Mouse (Mus musculus) embryo, embryonic 11 days (tissue): ENCODE measurements around the gene Myo18a.

Experiments
- DNase-seq: peaks from one replicate; pipeline ENCODE4 v3.0.0-alpha.2; 2015

Gene Myo18a

GRCm38 (mm10) chr11:77771879-77772713 lies 9.1 kb downstream of the Myo18a start:
- no peak for DNase-seq

DNA sequence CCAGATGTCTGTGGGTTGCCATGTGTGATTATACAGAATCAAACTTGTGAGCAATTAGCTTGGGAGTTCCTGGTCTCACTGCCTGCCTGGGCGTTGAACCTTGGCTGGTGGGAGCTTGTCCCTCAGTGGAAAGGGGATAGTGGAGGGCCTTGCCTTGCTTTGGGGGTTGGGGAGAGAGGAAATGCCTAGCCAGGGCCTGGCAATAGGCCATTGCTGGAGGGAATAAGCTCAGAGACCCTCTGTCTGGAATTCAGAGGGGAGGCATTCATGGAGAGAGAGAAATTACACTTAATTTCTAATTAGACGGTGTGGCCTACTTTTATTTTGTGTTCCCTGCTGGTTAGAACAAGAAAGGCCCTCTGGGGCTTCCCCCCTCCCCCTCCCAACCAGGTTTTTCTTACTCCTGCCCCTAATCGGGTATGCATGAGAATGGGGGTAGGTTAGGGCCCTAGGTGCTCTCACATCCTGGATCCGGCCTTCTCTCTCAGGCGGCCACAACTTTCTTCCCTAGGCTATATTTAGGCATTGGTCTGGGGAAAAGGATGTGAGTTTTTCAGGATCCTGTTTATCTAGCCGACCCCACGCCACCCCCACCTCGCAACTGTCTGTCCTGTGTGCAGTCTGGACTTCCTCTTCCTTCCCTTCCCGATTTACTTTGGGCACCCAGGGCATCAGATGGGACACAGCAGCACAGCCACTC lies 12.8 kb downstream of the Myo18a start:
- no peak for DNase-seq

- DNase-seq, result no peak
These were observed 14.4 kb downstream of the Myo18a start for GRCm38 (mm10) chr11:77777436-77777835.

DNA sequence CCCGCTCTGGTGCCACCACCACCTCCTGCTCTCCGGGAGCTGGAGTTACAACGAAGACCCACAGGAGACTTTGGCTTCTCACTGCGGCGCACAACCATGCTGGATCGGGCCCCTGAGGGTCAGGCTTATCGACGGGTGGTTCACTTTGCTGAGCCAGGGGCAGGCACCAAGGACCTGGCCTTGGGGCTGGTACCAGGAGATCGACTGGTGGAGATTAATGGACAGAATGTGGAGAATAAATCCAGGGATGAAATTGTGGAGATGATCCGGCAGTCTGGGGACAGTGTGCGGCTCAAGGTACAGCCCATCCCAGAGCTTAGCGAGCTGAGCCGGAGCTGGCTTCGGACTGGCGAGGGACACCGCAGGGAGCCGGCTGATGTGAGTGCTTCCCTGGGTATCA lies 14.9 kb downstream of the Myo18a start:
- no peak for DNase-seq

DNA sequence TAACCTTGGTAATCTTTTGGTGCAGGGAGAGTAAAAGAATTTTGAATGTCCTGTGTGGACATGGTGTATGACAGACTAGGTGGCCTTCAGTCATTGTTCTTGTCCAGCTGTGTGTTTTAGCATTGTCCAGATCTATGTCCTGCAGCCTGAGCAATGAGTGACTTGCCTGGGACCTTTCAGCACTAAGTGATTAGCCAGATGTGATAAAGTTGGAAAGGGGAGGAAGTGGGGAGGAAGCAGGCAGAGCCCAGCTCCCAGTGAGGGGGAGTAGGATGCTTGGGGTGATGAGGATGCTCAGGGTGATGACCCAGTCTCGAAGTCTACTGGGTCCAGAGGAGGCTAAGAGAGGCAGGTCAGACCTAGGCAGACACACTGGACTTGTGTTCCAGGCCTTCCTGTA lies 16.2 kb downstream of the Myo18a start:
- DNase-seq, result no peak

- DNase-seq, result no peak
These were observed 18.0 kb downstream of the Myo18a start for GRCm38 (mm10) chr11:77781088-77781487.

GRCm38 (mm10) chr11:77782104-77782815 lies 19.2 kb downstream of the Myo18a start:
- DNase-seq, result no peak

DNA sequence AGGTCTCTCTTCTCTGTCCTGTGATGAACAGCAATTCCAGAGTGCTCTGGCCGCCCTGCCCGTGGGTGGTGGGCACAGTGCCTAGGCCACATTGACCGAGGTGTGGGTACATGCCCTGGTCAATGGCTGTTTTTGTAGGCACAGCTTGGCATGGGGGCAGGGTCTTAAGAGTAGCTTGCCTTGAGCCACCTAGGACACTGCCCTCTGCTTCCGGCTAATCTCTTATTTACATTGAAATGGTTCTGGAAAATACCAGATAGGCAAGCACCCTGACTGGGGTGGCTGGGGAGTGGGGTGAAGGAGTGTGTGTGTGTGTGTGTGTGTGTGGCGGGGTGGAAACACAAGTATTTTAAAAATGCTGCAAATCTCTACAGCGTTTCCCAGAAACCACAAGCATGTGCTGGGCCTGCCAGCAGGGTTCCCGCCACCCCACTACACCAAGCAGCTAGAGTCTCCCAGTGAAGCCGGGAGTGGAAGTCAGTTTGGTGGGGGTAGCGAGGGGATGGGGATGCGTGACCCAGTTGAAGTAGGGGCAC lies 20.2 kb downstream of the Myo18a start:
- no peak for DNase-seq

DNA sequence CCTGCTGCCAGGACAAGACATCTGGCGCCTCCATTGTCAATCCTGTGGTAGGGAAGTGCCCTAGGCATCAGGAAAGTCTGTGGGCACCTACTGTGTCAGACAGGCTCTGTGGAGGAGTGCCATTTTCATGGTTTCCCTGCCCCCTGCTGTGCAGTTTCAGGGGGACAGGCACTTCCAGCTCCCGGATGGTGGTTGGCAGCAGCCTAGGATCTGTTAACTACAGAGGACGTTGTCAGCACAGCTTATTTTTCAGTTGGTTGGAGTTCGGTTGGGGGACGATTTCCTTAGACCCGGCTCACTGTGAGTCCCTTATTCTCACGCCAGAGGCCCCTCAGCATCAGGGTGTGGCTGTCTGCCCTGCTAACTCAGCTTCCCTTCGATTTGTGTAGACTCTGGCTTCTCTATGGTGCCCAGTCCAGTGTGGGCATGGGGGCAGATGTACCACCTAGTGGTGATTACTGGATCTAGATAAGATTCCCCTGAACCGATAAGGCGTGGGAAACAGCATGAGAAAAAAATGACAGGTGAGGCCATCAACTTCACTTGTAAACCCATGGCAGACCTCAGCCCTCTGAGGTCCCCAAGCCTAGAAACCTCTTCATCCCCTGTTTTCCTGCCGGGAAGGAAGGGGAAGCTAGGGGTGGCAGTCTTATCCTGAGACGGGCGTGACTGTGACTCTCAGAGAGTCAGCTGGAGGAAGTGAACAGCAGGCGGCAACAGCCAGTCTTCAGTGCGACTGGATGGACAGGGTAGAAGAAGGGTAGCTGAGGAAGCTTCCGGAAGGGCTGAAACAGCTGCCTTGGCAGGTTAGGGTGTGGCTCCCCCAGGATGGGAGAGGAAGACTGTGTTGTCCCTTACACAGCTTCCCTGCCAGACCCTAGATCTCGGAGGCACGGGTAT lies 21.0 kb downstream of the Myo18a start:
- no peak for DNase-seq

GRCm38 (mm10) chr11:77784894-77785293 lies 21.8 kb downstream of the Myo18a start:
- no peak for DNase-seq

DNA sequence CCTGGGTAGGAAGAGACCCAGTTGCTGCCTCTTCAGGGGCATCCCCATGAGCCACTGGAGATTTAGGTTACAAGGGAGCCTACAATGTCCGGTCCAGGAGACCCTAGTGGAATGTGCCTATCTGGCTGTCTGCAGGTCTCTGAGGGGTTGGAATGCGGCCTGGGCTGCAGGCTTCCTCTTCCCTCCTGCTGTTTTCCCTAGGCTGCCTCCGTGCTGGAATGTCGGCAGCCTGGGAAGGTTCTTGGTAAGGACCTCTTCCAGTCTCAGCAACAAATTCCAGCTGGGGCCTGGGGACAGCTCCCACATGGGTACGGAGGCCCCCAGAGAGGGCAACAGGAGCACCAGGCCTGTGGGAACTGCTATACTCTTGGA lies 22.3 kb downstream of the Myo18a start:
- peak; percentile 41 for DNase-seq

- DNase-seq, result no peak
These were observed 22.9 kb downstream of the Myo18a start for GRCm38 (mm10) chr11:77785768-77786561.

DNA sequence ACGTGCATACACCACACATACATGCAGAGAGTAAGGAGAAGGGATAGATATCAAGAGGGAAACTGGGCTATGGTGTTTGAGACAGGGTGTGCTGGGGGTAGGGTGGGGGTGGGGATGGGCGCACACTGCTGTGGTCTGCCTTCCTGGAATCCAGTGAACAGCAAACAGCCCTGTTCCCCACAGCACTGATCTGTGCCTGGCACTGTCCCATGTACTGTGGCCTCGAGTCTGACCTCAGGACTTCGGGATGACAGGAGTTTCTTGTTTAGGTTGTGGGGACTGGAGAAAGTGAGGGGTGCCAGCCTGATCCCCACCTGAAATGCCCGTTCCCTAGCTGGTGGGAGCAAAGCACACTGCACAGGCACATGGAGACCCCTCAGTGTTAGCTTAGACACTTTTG lies 24.7 kb downstream of the Myo18a start, which contains the start of gene Gm10277:
TSS of gene Gm10277 (minus strand) at position 41 of the 400 bp plus-strand sequence.
- DNase-seq, result no peak

- DNase-seq, result no peak
These were observed 26.5 kb downstream of the Myo18a start for GRCm38 (mm10) chr11:77789512-77789911.

DNA sequence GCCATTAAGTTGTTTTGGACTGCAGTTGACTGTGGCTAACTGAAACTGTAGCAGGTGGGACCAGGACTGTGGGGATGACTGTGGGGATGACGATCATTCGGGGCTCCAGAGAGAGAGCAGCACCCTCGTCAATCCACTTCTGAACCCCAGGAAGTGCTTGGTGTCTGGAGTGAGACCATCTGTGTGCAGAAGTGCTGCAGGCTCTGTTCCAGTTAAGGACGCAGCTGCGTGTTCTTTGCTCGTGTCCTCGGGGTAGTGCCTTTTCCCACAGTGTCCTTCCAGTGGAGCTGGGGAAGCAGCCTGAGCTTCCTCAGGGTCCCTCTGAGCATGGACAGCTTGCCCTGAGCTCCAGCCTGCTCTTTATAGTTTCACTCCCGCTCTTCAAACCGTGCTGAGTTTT lies 27.2 kb downstream of the Myo18a start:
- DNase-seq, result no peak

GRCm38 (mm10) chr11:77791241-77791727 lies 28.2 kb downstream of the Myo18a start:
- DNase-seq, result peak; percentile 61

DNA sequence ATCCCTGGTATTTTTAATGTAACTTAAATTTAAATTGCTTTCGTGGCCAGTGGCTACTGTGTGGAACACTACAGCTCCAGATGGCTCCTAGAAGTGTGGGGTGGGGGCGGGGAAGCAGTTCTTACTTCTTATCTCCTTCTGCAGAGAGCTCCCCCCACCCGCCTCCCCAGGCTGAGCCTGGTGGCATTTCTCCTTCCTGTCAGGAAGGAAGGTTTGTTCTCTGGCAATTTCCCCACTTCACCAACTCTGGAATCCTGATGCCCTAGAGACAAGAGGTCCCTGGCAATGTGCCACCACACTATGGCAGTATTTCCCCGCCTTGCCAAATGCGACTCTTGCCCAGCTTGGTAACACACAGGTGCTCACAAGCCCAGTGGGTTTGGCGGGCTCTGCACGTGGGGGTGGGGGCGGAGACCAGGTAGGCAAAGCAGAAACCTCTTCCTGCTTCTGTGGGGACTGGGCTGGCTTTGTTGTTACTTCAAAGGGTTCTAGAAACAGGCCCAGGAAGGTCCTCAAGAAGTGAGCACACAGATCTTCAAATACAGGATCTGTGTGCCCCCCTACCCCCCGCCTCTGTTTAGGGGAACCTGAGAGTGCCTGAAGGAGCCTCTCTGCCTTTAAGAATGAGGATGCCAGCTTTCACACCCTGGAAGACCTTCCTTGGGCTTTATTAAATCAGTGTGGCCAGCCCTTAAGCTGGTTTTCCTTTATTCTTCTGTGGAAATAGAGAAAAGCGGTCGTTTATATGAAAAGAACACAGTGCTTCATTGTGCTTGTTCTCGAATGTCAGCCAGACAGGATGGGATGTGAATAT lies 28.9 kb downstream of the Myo18a start:
- no peak for DNase-seq

- DNase-seq, result no peak
These were observed 29.5 kb downstream of the Myo18a start for GRCm38 (mm10) chr11:77792566-77792909.

- DNase-seq, result peak; percentile 96
These were observed 30.3 kb downstream of the Myo18a start for GRCm38 (mm10) chr11:77793238-77793930.

DNA sequence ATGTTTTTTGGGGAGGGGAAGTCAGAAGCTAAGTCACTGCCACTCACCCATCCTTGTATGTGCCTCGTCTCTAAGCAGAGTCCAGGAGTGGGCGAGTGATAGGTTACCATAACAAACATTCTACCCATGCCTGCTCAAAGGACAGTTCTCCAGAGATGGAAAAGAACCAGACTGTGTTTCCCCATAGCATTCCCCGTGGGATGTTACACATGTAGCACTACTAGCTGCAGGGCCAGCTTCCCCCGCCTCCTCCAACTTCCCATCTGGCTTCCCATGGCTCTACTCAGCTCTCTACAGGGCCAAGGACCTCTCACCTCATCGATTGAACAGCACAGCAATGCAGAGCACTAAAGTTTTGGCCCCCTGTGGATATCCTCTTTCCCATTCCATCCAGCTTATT lies 32.2 kb downstream of the Myo18a start:
- no peak for DNase-seq
